Mouse (Mus musculus): ENCODE data around the gene Pdzd2. TPM values are rescaled to one million over a fixed set of nuclear protein-coding genes. Genes with fewer than 3 reads are reported as not detected.

Gene Pdzd2
- polyA plus RNA-seq, 1 experiment, result 2.4 TPM

DNA sequence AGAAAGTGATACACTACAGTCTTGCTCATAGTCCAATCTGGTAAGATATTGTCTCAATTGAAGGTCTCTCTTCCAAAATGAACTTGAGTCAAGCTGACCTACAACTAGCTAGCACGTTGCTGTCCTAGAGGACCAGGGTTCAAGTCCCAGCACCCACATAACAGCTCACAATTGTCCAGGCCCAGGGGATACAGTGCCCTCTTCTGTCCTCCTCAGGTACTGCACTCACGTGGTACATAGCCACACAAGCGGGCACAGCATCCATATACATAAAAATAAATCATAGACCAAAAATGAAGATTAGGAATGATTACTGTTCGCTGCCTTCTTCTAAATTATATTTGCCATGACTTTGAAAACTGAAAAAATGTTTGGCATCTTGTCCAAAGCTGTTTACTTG, 136.1 kb downstream of the Pdzd2 start:
- H3K4me3 ChIP-seq (ENCODE audit: insufficient read depth, low read length), result no peak overlapping the region
- TF ChIP-seq POLR2A (IDR thresholded peaks at IDR 0.05; ENCODE audit: low read depth, low read length), result no peak
- TF ChIP-seq CTCF (IDR thresholded peaks at IDR 0.05; ENCODE audit: borderline replicate concordance, insufficient read depth, low read length), result no peak

DNA sequence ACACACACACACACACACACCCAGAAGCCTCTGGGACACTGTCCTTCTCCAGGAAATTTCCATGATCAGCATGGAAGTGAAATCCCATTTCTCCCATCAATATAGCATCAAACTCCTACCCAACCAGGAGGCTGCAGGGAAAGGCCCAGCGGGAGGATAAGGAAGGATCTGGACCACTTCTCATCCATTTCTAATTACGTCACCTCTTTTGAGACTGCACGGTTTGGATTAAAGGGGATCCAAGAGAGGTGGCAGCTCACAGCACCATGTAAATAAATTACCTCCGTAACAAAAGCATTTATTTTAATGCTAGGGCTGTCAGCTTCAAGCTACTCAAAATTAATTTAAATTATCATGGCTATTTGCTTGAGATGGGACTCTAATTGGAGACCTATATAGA, 146.6 kb downstream of the Pdzd2 start:
- H3K4me3 ChIP-seq (ENCODE audit: insufficient read depth, low read length), result no peak overlapping the region

More for the DNA sequence above, 136.1 kb downstream of the Pdzd2 start:
- Histone ChIP-seq H3K4me1 (ENCODE audit: control insufficient read depth, insufficient read depth, low read length) (no peaks in the 10 kb centered on the region; the same call in 1 of the 2 replicates), H3K27ac (ENCODE audit: insufficient read depth, low read length) (no peak overlapping the region)

DNA sequence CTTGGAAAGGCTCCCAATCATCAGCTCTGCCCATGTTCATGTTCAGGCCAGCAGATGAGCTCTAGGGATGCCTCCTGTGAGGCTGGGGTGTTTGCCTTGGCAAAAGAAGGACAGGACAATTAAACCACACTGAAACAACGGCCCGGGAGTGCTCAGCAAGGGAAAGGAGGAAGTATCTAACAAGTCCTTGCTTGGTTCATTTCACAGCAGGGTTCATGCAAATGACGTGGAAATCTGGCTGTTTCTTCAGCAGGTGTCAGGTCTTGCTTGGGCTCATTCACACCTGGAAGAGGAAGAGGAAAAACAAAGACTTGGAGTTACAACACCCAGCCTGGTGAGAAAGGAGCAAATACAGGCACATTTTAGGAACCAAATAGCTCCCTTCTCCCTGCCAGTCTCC, 147.1 kb downstream of the Pdzd2 start:
- TF ChIP-seq POLR2A (IDR thresholded peaks at IDR 0.05; ENCODE audit: low read depth, low read length), result no peak
- TF ChIP-seq CTCF (IDR thresholded peaks at IDR 0.05; ENCODE audit: borderline replicate concordance, insufficient read depth, low read length), result no peak
- no peaks in the 10 kb centered on the region for H3K4me1 ChIP-seq (ENCODE audit: control insufficient read depth, insufficient read depth, low read length)
- no peak overlapping the region for H3K4me3 ChIP-seq (ENCODE audit: insufficient read depth, low read length)
- no peak overlapping the region for H3K27ac ChIP-seq (ENCODE audit: insufficient read depth, low read length)

More for the DNA sequence above, 146.6 kb downstream of the Pdzd2 start:
- TF ChIP-seq POLR2A (IDR thresholded peaks at IDR 0.05; ENCODE audit: low read depth, low read length) (no peak), CTCF (IDR thresholded peaks at IDR 0.05; ENCODE audit: borderline replicate concordance, insufficient read depth, low read length) (no peak)
- H3K27ac ChIP-seq (ENCODE audit: insufficient read depth, low read length), result no peak overlapping the region
- no peaks in the 10 kb centered on the region for H3K4me1 ChIP-seq (ENCODE audit: control insufficient read depth, insufficient read depth, low read length)

DNA sequence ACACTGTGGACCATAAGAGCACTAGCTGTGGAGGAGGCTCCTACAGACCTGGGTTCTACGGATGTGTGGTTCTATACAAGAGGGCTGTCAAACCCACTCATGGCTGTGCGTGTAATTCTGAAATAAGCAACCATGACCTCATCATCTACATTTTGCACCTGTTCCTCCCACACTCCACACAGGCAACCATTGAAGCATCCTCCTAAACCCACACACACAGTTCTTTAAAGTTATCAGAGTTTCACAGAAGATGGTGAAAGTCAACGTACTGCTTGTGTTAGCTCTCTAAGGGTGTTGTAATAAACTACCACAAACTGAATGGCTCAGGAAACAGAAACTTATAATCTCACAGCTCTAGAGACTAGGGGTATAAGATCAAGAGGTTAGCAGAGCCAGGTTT, 151.1 kb downstream of the Pdzd2 start:
- H3K27ac ChIP-seq (ENCODE audit: insufficient read depth, low read length), result no peak overlapping the region
- no peaks in the 10 kb centered on the region for H3K4me1 ChIP-seq (ENCODE audit: control insufficient read depth, insufficient read depth, low read length)
- no peak overlapping the region for H3K4me3 ChIP-seq (ENCODE audit: insufficient read depth, low read length)
- TF ChIP-seq POLR2A (IDR thresholded peaks at IDR 0.05; ENCODE audit: low read depth, low read length) (no peak), CTCF (IDR thresholded peaks at IDR 0.05; ENCODE audit: borderline replicate concordance, insufficient read depth, low read length) (no peak)

- TF ChIP-seq POLR2A (IDR thresholded peaks at IDR 0.05; ENCODE audit: low read depth, low read length) (no peak), CTCF (IDR thresholded peaks at IDR 0.05; ENCODE audit: borderline replicate concordance, insufficient read depth, low read length) (no peak)
- Histone ChIP-seq H3K4me3 (ENCODE audit: insufficient read depth, low read length) (no peak overlapping the region), H3K27ac (ENCODE audit: insufficient read depth, low read length) (no peak overlapping the region), H3K4me1 (ENCODE audit: control insufficient read depth, insufficient read depth, low read length) (no peaks in the 10 kb centered on the region)
Measured at GRCm38 (mm10) chr15:12586852-12587424, 152.8 kb downstream of the Pdzd2 start.

DNA sequence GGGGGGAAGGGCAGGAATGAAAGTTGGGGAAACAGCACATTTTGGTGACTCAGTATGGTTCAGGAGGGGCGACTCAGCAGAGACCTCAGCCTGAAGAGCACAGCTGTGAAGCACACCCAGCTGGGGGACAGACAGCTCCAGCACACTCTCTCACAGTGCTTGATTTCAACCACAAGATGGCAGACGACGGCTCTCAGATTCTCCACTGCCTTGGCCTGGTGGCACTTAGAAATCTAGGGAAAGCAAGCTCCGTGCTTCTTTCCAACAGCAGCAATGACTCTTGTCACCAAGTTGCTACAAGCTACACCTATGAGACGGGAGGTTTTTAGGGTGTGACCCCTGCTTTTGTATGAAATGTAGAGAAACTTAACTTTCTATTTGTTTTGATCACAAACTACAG, 153.6 kb downstream of the Pdzd2 start:
- Histone ChIP-seq H3K4me3 (ENCODE audit: insufficient read depth, low read length) (no peak overlapping the region), H3K27ac (ENCODE audit: insufficient read depth, low read length) (no peak overlapping the region), H3K4me1 (ENCODE audit: control insufficient read depth, insufficient read depth, low read length) (no peaks in the 10 kb centered on the region)
- peak; percentile 73 for TF ChIP-seq CTCF (IDR thresholded peaks at IDR 0.05; ENCODE audit: borderline replicate concordance, insufficient read depth, low read length)
- TF ChIP-seq POLR2A (IDR thresholded peaks at IDR 0.05; ENCODE audit: low read depth, low read length), result no peak

DNA sequence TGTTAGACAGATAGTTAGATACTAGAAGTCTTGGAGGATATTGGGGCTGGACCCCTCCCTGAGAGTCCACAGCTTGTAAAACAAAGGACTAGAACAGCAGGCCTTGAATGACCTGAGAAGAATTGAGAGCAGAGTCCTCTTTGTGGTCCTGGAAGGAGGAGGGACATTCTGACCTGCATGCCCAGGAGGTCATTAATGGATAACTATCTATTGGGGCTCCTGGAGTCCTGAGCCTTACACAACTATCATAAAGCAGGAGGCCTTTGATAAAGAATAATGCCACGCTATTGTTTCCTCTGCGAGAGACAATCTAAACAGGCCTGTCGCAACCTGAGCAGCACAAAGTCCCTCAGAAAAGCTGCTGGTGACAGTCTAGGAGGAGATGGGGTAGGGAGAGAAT, 156.7 kb downstream of the Pdzd2 start:
- no peaks in the 10 kb centered on the region for H3K4me1 ChIP-seq (ENCODE audit: control insufficient read depth, insufficient read depth, low read length)
- TF ChIP-seq POLR2A (IDR thresholded peaks at IDR 0.05; ENCODE audit: low read depth, low read length) (no peak), CTCF (IDR thresholded peaks at IDR 0.05; ENCODE audit: borderline replicate concordance, insufficient read depth, low read length) (no peak)
- no peak overlapping the region for H3K4me3 ChIP-seq (ENCODE audit: insufficient read depth, low read length)
- no peak overlapping the region for H3K27ac ChIP-seq (ENCODE audit: insufficient read depth, low read length)

DNA sequence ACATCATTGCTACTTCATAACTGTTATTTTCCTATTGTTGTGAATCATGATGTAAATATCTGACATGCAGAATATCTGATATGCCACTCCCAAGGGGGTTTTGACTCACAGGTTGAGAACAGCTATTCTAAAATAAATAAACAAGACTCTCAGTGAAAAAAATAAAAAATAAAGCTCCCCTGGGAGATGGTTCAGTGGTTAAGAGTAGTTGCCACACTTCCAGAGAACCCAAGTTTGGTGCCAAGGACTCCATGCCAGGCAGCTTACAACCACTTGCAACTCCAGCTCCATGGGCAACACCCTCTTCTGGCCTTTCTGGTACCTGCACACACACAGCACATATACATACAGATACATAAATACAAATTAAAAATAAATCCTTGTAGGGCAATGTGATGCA, 157.3 kb downstream of the Pdzd2 start:
- TF ChIP-seq CTCF (IDR thresholded peaks at IDR 0.05; ENCODE audit: borderline replicate concordance, insufficient read depth, low read length) (no peak), POLR2A (IDR thresholded peaks at IDR 0.05; ENCODE audit: low read depth, low read length) (no peak)
- no peak overlapping the region for H3K4me3 ChIP-seq (ENCODE audit: insufficient read depth, low read length)
- H3K4me1 ChIP-seq (ENCODE audit: control insufficient read depth, insufficient read depth, low read length), result no peaks in the 10 kb centered on the region
- H3K27ac ChIP-seq (ENCODE audit: insufficient read depth, low read length), result no peak overlapping the region

- Histone ChIP-seq H3K4me3 (ENCODE audit: insufficient read depth, low read length) (no peak overlapping the region), H3K4me1 (ENCODE audit: control insufficient read depth, insufficient read depth, low read length) (no peaks in the 10 kb centered on the region), H3K27ac (ENCODE audit: insufficient read depth, low read length) (no peak overlapping the region)
- no peak for TF ChIP-seq POLR2A (IDR thresholded peaks at IDR 0.05; ENCODE audit: low read depth, low read length)
- no peak for TF ChIP-seq CTCF (IDR thresholded peaks at IDR 0.05; ENCODE audit: borderline replicate concordance, insufficient read depth, low read length)
Measured at GRCm38 (mm10) chr15:12579196-12579595, 160.5 kb downstream of the Pdzd2 start.

GRCm38 (mm10) chr15:12578276-12578675, 161.4 kb downstream of the Pdzd2 start:
- Histone ChIP-seq H3K4me1 (ENCODE audit: control insufficient read depth, insufficient read depth, low read length) (no peaks in the 10 kb centered on the region), H3K27ac (ENCODE audit: insufficient read depth, low read length) (no peak overlapping the region), H3K4me3 (ENCODE audit: insufficient read depth, low read length) (no peak overlapping the region)
- TF ChIP-seq CTCF (IDR thresholded peaks at IDR 0.05; ENCODE audit: borderline replicate concordance, insufficient read depth, low read length), result peak; percentile 49; the same call in 1 of the 2 replicates
- no peak for TF ChIP-seq POLR2A (IDR thresholded peaks at IDR 0.05; ENCODE audit: low read depth, low read length)

Measured in embryonic fibroblast, embryonic 13.5 days (primary cell).